In the genomic region with DNA sequence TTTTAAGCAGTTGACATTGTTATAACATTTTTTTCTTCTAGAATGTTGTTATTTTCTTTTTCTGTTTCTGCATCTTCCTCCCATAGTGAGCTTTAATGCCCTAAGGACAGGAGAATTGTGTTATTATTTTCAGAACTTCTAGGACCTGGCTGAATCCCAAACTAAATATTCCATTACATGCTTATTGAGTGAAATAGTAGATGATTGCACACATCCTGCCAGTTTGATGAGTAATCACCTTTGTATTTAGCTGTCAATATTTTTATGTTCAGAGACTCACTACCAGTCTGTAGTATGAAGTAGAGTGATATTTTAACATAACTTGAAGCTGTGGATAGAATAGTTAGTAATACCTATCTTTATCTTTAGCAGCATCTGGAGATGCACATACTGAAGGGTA, we compare ENCODE assay signal across 31 mouse cellular contexts. TPM values are rescaled to one million over a fixed set of nuclear protein-coding genes. Genes with fewer than 3 reads are reported as not detected.
DNase-seq lines count a peak whose midpoint lies in the region; TF ChIP-seq lines count a peak whose summit lies in the region.
"Had no signal": no experiment of that assay in that cellular context is flagged by ENCODE, and none has a peak within 500 bp of the region (broad histone marks: within the 10 kb centered on the region; RNA-seq: fewer than 3 reads in every experiment).

No protein-coding gene starts in this region.

- no peaks in the 10 kb centered on the region for H3K79me2 ChIP-seq in C2C12 (ENCODE audit: control insufficient read depth, insufficient read depth)

- H3K4me3 ChIP-seq in C2C12 (ENCODE audit: insufficient read depth, poor library complexity, severe bottlenecking) = no peak overlapping the region
- H3K4me3 ChIP-seq: embryonic facial prominence, embryonic 13.5 days; embryonic facial prominence, embryonic 15.5 days; erythroblast, embryonic 14.5 days; forebrain, embryonic 10.5 days; forebrain, embryonic 12.5 days had no signal

- H3K36me3 ChIP-seq in C2C12 (ENCODE audit: control insufficient read depth, insufficient read depth) = no peaks in the 10 kb centered on the region
- H3K36me3 ChIP-seq: embryonic facial prominence, embryonic 13.5 days; embryonic facial prominence, embryonic 15.5 days; forebrain, embryonic 10.5 days; forebrain, embryonic 12.5 days had no signal

- no peak overlapping the region for H3ac ChIP-seq in C2C12 (ENCODE audit: control insufficient read depth, insufficient read length, low read depth)

- no peaks in the 10 kb centered on the region for H3K79me3 ChIP-seq in C2C12 (ENCODE audit: low read depth)

- peak; percentile 72 for DNase-seq in 3T3-L1 (ENCODE audit: low read depth, low spot score)
- DNase-seq in adipocyte (ENCODE audit: low spot score) = peak; percentile 10
- no peak for DNase-seq in gastrocnemius, postnatal 4 days (ENCODE audit: low spot score in 2 of 2)
- DNase-seq in right cerebral cortex, postnatal 25 days = no peak
- no peak for DNase-seq in gastrocnemius, postnatal 10 days
- DNase-seq: adrenal gland, adult 2 months; adrenal gland, postnatal 10 days; adrenal gland, postnatal 25 days; B cell, adult 2 months; cerebellum, adult 11 months; cerebellum, adult 18-20 months; cerebellum, adult 8-10 months; cerebellum, adult 9-11 months; cerebellum, postnatal 14 days; cerebellum, postnatal 36 days had no signal

- no peak for TF ChIP-seq CTCF in C2C12 (IDR thresholded peaks at IDR 0.05; ENCODE audit: control insufficient read depth, insufficient read depth, insufficient read length)

- H3K27me3 ChIP-seq in C2C12 (ENCODE audit: control insufficient read depth, insufficient read depth, insufficient read length) = no peaks in the 10 kb centered on the region
- H3K27me3 ChIP-seq: embryonic facial prominence, embryonic 13.5 days; embryonic facial prominence, embryonic 15.5 days; forebrain, embryonic 12.5 days had no signal

TF ChIP-seq in C2C12, 6 proteins besides CTCF, POLR2A, EP300 and RAD21:
- TF ChIP-seq MYOD1 (IDR thresholded peaks at IDR 0.05; ENCODE audit: control insufficient read depth, insufficient read length, low read depth) (no peak), CEBPB (IDR thresholded peaks at IDR 0.05; ENCODE audit: low read depth) (peak; percentile 68), FOSL1 (IDR thresholded peaks at IDR 0.05; ENCODE audit: insufficient read depth, low read length, poor library complexity, severe bottlenecking) (no peak)

RNA-seq across cellular contexts. Expression of gene Prr9, which starts 12.2 kb away (rescaled TPM):
- 19.7 TPM for polyA plus RNA-seq in C2C12 (2012; fragmentation: generic; extraction: Trizol)
- not detected for total RNA-seq in gastrocnemius, postnatal 4 days (2021)
- total RNA-seq in gastrocnemius, postnatal 10 days (2021) = under 1 TPM in 1 of 2 experiments, not detected in 1; 0.23 TPM
- total RNA-seq: adrenal gland, adult 2 months; adrenal gland, postnatal 10 days; adrenal gland, postnatal 25 days; adrenal gland, postnatal 4 days; common myeloid progenitor, adult 5-6 weeks; ES-E14; MEL had no signal
- polyA plus RNA-seq: adrenal gland, adult 2 months; brain, embryonic 14.5 days; embryonic facial prominence, embryonic 11.5 days; embryonic facial prominence, embryonic 13.5 days; erythroblast, embryonic 14.5 days; forebrain, embryonic 10.5 days; forebrain, embryonic 12.5 days; forebrain, embryonic 14.5 days; forebrain, embryonic 16.5 days; Patski had no signal

RNA-seq across cellular contexts. Expression of gene Lor, which starts 28.6 kb away (rescaled TPM):
- polyA plus RNA-seq in C2C12 (2012; fragmentation: generic; extraction: Trizol) = 6.9 TPM
- under 1 TPM in 1 of 2 experiments, not detected in 1; 0.44 TPM for total RNA-seq in gastrocnemius, postnatal 4 days (2021)
- total RNA-seq in gastrocnemius, postnatal 10 days (2021) = not detected
- total RNA-seq: adrenal gland, postnatal 10 days; common myeloid progenitor, adult 5-6 weeks; MEL had no signal
- polyA plus RNA-seq: activated CD4-positive, CD25-positive, alpha-beta regulatory T cell, adult 4 months; erythroblast, embryonic 14.5 days; Patski had no signal

RNA-seq across cellular contexts. Expression of gene Lelp1, which starts 31.0 kb away (rescaled TPM):
- 0.13 TPM for polyA plus RNA-seq in C2C12 (2012; fragmentation: generic; extraction: Trizol)
- not detected for total RNA-seq in gastrocnemius, postnatal 4 days (2021)
- not detected for total RNA-seq in gastrocnemius, postnatal 10 days (2021)
- total RNA-seq: adrenal gland, adult 2 months; adrenal gland, postnatal 10 days; adrenal gland, postnatal 25 days; adrenal gland, postnatal 4 days; common myeloid progenitor, adult 5-6 weeks; ES-E14; MEL had no signal
- polyA plus RNA-seq: activated CD4-positive, CD25-positive, alpha-beta regulatory T cell, adult 4 months; adrenal gland, adult 2 months; brain, embryonic 14.5 days; embryonic facial prominence, embryonic 11.5 days; embryonic facial prominence, embryonic 13.5 days; embryonic facial prominence, embryonic 15.5 days; erythroblast, embryonic 14.5 days; forebrain, embryonic 10.5 days; forebrain, embryonic 12.5 days; forebrain, embryonic 14.5 days; forebrain, embryonic 16.5 days; Patski had no signal

Comparison
In these comparisons a context has a peak if more than half of its experiments do, and no peak if none do; other contexts are left out.
1. DNase-seq: peak in 3T3-L1 (single experiment) and adipocyte (single experiment); none in gastrocnemius, postnatal 4 days (0 of 2), right cerebral cortex, postnatal 25 days (single experiment) and gastrocnemius, postnatal 10 days (single experiment).